Mouse (Mus musculus) MEL (cell line): ENCODE results near the gene Gm42417.

Source experiments
- CTCF ChIP-seq, 3 experiments: IDR thresholded peaks in 2 of 3; conservative IDR thresholded peaks in 1 of 3; 2 replicates each; pipeline ENCODE4 v1.5.1; 2011 to 2012; ENCODE audit warnings: low read length in 3 of 3, low read depth in 2 of 3, mild to moderate bottlenecking in 2 of 3, improper control_type of control experiment in 1 of 3, inconsistent platforms in 1 of 3, mixed read lengths in 1 of 3, moderate library complexity in 1 of 3; ENCODE audit not compliant: control insufficient read depth in 1 of 3, insufficient read depth in 1 of 3, poor library complexity in 1 of 3, severe bottlenecking in 1 of 3
- POLR2A ChIP-seq, 2 experiments: IDR thresholded peaks; 2 replicates each; pipeline ENCODE4 v1.6.1; 2011 to 2012; ENCODE audit warnings: low read length in 2 of 2, mild to moderate bottlenecking in 2 of 2, control low read depth in 1 of 2, improper control_type of control experiment in 1 of 2, low read depth in 1 of 2, moderate library complexity in 1 of 2; ENCODE audit not compliant: control insufficient read depth in 1 of 2, insufficient read depth in 1 of 2, poor library complexity in 1 of 2
- POLR2AphosphoS2 ChIP-seq: IDR thresholded peaks from 2 replicates; pipeline ENCODE4 v1.6.1; 2011; ENCODE audit warnings: low read length, improper control_type of control experiment

GRCm38 (mm10) chr1:36556553-36557456 lies 17.6 kb upstream of the Gm42417 start:
- TF ChIP-seq CTCF (IDR thresholded peaks at IDR 0.05 in 2 of 3, conservative IDR thresholded peaks at IDR 0.05 in 1 of 3; ENCODE audit: control insufficient read depth in 1 of 3, insufficient read depth in 1 of 3, low read depth in 2 of 3, low read length in 3 of 3, poor library complexity in 1 of 3, severe bottlenecking in 1 of 3): peak; percentile 55 to 93 (median 74)
- no peak; a peak in 1 of 4 replicates for TF ChIP-seq POLR2A (IDR thresholded peaks at IDR 0.05; ENCODE audit: control insufficient read depth in 1 of 2, insufficient read depth in 1 of 2, low read depth in 1 of 2, low read length in 2 of 2, poor library complexity in 1 of 2)
- no peak for TF ChIP-seq POLR2AphosphoS2
